Mouse (Mus musculus) frontal cortex, postnatal 36 days (tissue): ENCODE measurements at regions not wholly inside any gene's neighbourhood (a gene's known extent, or its start where the extent isn't known, plus 50 kb on each side); places are given as distances from the start of the nearest gene placed in this dataset.
"Not testable (repeated sequence)": the region's sequence is repeated elsewhere in the genome, so short reads cannot be mapped to it uniquely, and the experiment has no call there.

ENCODE experiments used
- DNase-seq, 2 experiments: peaks; one replicate each; pipeline ENCODE4 v3.0.0; 2022; ENCODE audit warnings: low spot score in 2 of 2

DNA sequence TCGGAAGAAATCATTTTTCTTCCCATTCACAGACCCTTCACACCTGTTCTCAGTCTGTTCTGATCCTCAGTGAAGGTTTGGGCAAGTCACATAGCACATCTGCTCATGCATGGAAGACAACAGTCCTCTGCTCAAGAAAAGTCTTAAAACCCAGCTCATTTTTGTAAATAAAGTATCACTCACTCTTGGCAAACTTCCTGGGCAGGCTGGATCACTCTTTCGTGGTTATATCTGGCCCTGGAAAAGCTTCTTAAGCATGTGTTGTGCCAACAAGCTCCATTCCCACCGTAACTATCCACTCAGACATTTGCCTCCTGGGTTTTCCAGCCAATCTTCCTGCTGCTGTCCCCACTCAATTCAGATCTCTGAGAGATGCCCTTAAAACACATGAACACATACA is 103.2 kb upstream of the Cep85l start:
- no peak for DNase-seq

DNA sequence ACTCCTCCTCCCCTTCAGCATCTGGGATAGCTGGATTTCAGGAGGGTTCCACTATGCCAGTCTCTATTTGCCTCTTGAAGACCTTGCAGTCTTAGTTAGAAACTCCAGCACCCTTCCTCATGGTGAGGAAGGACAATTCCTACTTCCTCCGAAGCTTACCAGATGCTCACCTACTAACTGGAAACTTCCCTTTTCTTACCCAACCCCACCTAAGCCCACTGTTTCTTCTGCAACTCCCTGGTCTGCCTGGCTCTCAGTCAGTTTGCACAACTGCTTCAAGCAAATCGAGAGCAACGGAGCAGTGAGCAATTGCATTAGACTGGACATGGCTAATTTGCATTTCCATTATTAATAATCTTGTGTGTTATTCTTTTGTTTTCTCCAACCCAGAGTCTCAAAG is 90.5 kb upstream of the Cep85l start:
- no peak for DNase-seq

DNA sequence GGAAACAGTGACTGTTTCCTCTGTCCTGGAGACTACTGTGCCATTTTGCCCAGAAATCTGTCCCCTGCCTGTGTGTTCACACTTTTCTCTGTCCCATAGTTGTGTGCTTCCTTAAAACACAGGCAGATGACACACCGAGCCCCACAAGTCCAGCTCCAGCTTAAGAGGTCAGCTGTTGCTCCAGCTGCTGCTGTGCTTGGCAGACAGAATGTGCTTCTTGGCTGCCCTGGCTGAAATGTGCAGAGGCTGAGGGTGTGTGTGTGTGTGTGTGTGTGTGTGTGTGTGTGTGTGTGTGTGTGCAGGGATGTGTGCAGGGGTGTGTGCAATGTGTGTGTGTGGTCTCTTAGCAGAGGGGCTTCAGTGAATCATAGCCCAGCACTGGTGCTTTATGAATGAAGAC is 89.9 kb upstream of the Cep85l start:
- DNase-seq = no peak

DNA sequence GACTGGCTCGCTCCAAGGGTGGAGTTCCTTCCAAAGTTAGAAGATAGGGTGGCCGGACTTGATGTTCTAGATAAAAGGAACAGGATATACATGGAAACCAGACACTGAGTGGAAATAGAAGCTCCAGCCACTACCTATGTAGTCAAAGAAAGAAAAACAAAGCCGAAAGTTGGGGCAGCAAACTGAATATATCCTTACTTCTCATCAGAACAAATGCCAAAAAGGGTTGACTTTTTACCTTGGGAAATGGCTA is 88.5 kb upstream of the Cep85l start:
- no peak for DNase-seq

DNA sequence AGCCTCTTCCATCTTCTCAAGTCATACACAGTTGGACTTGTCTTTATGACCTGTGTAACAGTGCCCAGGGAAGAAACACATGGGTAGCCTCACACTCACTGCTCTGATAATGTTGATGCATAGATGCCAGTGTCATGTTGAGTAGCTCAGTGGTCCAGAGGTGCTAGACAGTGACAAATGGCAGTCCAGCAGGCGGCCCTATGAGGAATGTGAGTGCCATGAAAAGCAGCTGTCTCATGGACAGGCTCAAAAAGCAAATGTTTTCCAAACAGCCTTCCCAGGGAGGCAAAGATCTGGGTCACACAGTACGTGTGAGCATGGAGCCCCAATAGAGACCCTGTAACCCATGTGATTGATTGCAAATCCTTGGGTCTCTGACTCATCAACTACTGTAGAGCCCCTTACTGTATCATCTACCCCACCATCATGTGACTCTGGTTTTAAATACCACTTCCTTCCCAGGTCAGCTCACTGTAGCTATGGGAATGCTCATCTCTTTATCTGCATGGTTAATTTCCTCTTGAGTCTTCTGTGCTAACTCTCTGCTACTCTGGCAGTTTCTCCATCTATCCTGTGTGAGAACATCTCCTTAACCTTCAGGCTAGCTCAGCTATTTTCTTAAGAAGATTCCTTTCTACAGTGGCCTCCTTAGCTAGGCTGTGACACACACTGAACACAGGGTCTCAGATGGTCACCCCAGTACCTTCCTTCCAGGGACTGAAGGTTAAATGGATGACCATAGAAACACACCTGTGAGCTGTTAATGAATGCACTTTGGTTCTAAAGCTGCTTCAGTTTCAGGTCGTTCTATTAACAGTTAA is 87.9 kb upstream of the Cep85l start:
- no peak for DNase-seq

DNA sequence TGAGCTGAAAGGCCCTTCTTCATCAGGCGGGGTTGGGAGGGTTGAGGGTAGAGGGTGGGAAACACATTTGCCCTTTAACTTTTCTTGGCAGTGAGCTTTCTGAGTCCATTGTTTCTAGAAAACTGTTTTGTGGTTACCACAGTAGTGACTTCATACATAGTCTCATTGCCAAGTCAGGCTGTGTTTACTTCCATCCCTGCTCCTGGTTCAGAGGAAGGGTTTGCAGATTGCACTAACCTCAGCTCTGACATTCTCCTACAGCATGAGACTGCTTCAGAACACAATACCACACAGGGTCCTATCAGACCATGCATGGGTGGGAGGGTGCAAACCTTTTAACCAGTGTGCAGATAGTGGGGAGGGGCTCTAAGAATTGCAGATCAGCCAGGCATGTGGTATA is 87.1 kb upstream of the Cep85l start:
- DNase-seq = no peak

DNA sequence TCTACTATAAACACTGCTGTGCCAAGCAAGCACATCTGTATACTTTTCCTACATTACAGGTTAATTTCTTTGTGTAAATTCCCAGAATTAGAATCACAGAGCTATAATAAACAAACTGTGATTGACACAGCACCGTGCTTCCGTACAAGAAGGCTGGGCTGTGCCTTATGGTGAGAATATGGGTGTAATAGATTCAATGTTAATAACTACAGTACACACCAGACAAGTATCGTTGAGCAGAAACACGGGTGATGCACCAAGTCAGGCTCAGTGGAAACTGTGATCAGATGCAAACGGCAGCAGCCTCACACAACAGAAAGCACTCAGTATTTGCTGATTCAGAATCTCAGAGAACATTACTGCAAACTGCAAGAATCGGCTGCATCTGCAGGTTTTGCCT is 86.5 kb upstream of the Cep85l start:
- DNase-seq = no peak

DNA sequence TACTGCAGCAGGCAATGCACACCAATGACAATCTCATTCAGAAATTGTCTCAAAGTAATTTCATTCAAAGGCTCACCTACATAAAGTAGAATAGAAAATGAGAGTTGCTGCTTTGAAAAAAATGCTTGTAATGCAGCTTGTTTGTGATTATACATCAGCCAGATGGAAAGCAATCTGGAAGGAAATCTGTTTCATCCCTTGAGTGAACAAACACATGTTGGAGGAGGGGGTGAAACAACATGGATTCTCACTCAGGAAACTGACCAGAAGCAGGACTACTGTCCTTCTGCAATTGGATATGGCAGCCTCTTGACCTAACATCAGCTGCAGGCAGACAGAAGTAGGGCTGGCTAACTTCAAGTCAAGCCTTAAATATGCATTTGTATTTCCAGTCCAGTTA is 84.8 kb upstream of the Cep85l start:
- no peak for DNase-seq

DNA sequence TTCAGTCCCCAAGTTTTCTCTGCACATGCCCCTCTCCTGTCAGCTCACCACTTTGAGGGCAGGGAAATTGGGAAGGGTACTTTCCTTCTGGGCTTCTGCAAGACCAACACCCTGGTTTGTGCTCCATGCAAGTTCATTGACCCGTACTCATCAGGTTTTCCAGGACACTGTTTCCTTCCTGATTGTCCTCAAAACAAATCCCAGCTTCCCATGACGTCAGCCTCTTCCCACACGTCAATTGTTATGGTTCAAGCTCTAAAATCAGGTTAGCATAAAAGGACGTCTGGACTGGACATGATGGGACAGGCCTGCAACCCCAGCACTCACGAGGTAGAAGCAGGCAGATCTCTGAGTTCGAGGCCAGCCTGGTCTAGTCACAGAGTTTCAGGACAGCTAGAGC is 84.3 kb upstream of the Cep85l start:
- no peak for DNase-seq

DNA sequence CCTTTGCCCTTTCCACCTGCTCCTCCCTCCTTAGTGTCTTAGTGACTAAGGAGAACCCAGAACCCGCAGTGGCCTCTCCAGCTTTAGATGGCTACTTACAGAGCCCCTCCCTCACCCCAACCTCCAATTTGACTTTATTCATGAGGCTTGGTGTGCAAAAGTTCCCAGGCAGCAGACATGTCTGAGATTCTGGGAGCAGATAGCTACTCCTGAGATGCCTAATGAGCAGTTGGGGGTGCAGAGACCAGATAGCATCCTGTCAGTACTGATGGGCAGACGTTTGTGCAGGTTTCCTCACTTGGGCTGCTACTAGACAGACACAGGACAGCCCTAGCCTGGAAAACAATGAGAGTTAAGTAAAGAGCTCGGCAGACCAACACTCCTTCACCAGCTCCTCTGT is 83.7 kb upstream of the Cep85l start:
- no peak for DNase-seq

DNA sequence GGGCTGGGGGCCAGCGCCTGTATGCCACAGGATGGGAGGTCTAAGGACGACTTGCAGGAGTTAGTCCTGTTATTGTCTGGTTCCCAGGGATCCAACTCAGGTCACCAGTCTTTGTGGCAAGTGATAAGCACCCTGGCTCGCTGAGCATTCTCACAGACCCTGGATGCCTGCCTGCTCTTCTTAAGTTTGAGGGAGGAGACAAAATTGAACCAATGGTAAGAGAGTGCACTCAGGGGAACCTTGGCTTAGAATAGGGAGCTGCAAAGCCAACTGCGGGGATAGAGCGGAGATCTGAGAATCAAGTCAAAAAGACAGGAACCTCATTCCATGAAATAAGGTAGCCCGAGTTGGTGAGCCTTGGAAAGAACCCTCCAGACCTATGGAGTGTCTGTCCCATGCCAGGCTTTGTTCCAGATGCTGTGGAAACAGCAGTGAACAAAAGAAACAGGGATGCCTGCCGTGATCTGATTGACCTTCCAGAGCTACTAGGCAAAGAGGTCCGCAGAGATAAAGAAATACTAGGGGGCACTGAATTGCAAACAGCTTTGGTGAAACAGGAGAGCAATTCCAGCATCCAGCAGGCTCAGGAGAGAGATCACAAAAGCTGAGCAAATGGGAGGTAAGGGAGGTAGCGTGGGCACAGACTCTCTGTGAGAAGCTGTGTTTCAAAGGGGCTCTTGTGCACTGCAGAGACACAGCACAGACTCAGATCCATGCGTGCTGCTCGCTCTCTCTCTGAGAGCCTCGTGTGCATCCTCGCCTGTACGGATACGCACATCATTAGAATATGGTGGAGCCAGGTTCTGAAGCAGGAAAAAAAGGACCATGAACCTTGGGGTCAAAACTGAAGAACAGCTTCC is 82.9 kb upstream of the Cep85l start:
- no peak for DNase-seq

DNA sequence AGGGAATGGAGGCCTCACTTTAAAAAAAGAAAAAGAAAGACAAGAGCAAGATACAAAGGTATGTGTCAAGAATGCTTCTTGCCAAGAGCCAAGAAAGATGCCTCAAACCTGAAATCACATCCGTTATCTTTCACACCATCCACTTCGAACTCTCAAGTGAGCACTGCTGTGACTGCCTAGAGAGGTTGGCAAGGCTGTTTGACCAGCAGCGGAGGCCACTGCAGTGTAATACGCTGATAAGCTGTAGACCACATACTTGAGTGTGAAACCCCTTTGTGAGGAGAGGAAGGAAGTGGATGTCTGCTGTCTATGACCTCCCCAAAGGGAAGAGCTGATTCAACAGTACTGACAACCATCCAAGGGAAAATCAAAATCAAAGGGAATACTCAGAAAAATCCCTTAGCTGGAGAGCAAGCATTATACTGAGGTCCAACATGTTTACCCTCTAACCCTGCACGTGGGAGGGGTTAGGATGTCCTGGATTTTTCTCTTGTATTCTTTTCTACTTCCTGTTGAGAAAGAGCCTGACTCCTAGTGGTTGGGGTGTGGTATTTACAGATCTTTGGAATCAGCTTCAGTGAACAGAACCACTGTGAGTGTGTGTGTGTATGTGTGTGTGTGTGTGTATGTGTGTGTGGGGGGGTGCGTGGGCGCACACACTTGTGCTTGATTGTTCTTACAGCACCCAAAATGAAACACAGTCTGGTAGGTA is 81.5 kb upstream of the Cep85l start:
- DNase-seq = no peak

DNA sequence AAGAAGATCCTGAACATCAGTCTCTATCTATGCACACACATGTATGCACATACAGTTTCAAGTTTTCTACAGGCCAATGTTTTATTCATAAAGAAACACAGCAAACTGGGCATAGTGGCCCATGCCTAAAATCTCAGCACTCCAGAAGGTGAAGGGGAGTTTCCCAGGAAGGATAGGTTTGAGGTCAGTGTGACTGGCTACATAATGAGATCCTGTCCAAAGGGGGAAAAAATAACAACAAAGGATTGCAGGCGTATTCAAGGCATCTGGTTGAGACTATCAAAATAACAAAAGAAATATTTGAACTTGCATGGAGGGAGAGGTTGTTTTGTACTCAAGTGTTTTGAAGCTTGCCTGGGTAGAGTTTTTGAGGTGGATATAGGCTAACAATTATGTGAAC is 80.0 kb upstream of the Cep85l start:
- not testable (repeated sequence) for DNase-seq

DNA sequence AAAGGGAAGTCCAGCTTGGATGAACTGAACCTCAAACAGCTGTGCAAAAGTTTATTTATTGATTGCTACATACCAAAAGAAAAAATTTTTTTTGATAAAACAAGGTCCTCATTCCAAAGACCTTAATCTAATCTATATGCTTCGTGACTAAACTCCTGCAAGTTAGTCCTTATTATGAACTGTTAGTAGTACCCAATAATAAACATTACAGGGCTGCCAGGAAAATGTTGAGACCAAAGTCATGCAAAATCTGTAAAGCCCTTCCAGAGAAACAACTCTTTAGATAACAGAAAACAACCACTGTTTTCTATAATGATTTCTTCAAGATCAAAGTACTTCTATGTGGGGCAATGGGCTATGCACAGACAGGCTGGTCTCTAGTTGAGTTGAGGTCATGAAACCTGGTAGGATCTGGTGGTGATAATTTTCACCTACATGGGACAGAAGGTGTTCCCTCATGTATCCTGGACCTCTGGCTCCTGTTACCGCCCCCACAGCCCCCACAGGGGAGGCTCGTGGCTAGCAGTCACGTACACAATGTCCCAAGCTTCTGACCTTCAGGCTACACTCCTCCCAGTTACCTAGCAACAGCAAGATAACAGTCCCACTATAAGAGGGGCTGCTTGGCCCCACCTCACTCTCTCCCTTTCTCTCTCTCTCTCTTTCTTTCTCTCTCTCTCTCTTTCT is 76.4 kb upstream of the Cep85l start:
- DNase-seq = no peak

DNA sequence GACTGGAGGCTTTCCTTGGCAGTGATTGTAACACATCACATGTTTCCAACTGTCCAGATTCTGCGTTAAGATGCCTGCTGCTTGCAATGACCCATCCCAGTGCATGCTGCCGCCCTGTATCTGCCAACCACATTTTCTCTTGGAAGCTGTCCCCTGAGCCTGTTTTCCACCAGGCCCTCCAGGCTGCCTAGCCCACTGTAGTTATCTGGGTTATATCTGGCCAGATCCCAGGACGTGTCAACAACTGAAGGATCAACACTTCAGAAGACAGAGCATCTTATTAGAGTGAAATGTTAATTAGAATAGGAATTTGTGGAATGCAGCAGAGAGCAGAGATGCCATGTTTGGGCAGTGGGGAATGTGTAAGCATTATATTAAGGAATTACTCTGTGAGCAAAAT is 65.0 kb upstream of the Cep85l start:
- DNase-seq = no peak

DNA sequence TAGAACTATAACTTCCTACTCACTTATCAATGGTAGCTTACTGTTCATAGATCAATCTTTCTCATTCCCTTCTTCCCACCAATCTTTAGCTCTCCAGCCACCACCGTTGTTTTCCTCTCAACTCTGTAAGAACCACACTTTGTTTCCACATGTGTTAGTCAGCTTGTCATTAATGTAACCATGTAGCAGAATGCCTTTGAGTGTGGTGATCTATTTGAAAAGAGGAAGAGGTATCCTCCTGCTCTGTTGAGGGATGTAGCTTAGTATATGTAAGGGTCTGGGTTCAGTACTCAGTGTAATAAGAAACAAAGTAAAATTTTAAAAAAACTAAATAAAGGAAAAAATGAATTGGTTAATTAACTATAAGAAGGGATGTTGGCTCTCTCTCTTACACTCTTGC is 63.7 kb upstream of the Cep85l start:
- no peak for DNase-seq

DNA sequence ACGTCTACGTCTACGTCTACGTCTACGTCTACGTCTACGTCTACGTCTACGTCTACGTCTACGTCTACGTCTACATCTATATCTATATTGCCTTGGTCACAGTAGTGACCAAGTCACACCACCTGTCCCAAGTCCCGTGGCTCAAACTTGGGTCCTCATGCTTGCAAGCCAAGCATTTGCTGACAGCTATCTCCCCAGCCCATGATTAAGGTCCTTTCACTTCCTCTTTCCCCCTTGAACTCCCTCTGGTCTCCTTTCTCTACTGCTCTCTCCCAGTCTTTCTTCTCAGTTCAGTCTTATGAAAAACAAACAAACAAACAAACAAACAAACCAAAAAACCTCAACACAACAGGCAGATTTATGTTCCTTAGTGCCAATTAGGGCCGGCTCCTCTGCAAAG is 63.2 kb upstream of the Cep85l start:
- DNase-seq = no peak

DNA sequence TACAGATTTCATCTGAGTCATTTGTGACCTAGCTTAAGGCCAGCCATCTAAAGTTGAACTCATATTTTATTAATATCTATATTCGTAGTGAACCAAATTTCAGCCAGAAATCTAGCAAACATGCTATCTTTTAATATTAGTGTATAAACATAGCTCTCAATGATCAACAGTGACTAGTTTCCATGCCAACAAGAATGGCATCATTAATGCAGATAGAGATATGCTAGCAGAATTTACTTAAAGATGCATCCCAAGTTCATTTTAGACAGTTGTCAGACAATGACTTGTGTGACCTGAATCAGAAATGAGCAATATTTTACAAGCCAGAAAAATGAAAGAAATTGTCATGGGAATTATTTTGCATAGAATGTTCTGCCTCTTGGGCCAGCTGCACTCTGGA is 60.5 kb upstream of the Cep85l start:
- no peak for DNase-seq

DNA sequence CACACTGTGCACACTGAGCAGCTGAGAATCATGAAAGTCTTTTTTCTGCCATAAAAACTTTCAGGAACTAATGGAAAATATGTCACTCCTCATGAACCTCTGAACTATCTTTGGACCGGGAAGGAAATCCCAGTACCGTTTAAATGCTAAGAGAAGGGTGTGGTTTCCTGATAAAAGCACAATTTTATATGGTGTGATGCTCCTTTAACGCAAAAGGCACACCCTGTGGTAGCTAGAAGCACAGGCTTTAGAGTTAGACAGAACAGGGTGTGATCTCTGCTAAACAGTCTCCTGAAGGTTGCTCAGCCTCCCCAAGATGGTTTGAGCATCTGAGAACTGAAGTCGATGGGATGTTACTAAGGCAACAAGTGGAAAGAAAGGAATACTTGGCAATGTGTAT is 58.6 kb upstream of the Cep85l start:
- DNase-seq = no peak

DNA sequence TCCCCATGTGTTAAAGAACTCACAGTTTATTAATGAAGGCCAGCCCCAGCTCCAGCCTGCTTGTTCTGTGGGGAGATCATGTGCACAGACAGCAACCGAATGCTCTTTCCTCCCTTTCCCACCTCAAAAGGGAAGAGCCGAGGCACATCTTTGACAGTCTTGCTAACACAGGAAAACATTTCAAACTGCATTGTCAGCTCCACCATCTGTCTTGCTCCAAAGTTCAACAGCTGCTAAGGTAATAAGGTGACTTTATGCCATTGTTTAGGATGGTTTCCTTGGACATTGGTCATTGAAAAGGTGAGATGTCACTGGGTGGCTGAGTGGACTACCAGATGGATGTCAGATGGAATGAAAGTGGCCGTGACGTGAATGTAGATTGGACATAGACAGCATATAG is 58.0 kb upstream of the Cep85l start:
- DNase-seq = no peak

DNA sequence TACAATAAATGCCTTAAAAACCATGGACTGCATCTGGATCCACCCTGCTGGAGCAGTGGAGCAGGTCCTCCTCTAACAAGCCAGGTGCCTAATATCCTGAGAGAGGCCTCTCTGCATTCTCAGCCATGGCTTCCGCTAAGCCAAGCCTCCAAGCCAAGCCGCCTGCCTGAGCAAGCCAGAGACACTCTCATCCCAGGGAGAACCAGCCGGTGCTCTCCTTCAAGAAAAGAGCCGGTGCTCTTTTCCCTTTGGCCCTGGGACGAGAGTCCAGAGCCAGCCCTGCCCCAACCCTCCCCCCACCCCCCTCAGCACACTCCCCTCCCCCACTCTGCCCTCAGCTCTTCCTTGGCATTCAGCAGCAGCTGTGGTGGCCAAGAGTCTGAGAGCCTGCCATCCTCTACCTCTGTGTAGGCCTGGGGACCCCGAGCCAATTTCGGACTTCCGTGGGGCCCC is 56.3 kb upstream of the Cep85l start:
- DNase-seq = no peak

DNA sequence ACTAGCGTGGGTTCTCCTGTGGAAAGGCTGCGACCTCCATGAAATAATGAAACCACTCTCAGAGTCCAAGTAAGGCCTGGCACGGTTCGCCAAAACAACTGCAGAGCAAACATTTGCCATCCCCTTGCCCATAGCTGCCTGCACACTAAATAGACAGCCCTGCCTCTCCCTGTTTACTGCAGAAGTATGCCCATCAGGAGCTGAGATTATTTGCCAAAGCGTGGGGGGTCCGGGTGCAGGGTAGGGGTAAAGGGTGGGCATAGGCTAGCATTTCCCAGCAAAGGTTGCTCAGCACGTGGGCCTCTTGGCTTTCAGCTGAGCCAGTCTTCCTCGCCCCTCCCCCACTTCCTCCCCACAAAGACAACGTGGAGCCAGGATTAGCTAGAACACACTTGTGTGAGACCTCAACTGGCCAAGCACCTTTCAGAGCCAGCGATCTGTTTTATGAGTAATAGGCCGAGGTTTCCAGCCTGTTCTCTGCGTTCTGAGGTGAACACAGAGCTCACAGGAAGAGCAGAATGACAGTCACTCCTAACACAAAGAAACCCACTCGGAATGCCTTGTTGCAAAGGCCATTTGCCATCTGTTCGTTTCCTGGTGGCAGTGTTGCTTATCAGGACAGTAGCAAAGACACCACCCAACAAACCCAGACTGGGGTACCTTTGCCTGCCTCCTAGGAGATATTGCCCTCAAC is 55.6 kb upstream of the Cep85l start:
- peak in 1 of 2 experiments; percentile 43 for DNase-seq
